Mouse (Mus musculus) CH12.LX (cell line): ENCODE results near the gene Lhb. TPM values are rescaled to one million over a fixed set of nuclear protein-coding genes. Genes with fewer than 3 reads are reported as not detected.

Experiments
- DNase-seq: peaks from one replicate; pipeline ENCODE4 v3.0.0-alpha.2; 2013; ENCODE audit errors: extremely low read depth
- H3K27ac ChIP-seq: 2 replicates; pipeline ENCODE4 v1.5.1; 2012; ENCODE audit warnings: low read depth, mild to moderate bottlenecking, control low read depth, moderate library complexity; ENCODE audit not compliant: insufficient read depth
- H3K27me3 ChIP-seq: replicated peaks from 2 replicates; pipeline ENCODE3; 2012; ENCODE audit warnings: inconsistent platforms
- H3K36me3 ChIP-seq, 2 experiments: replicated peaks in 1 of 2; 2 replicates each; pipeline versions ENCODE3 to v1.6.1; 2012; ENCODE audit warnings: inconsistent platforms in 1 of 2, low read length in 1 of 2, mild to moderate bottlenecking in 1 of 2, mixed read lengths in 1 of 2, moderate library complexity in 1 of 2; ENCODE audit not compliant: control insufficient read depth in 1 of 2, insufficient read depth in 1 of 2
- H3K4me1 ChIP-seq, 2 experiments: 2 replicates each; pipeline ENCODE4 v1.6.1; 2012; ENCODE audit warnings: inconsistent platforms in 1 of 2, moderate library complexity in 1 of 2; ENCODE audit not compliant: insufficient read depth in 2 of 2, control insufficient read depth in 1 of 2
- H3K4me2 ChIP-seq: 2 replicates; pipeline ENCODE4 v1.6.1; 2012; ENCODE audit warnings: low read depth, mild to moderate bottlenecking, control low read depth; ENCODE audit not compliant: poor library complexity, insufficient read depth, severe bottlenecking
- H3K4me3 ChIP-seq, 3 experiments: fragments of 150-350 bp in 1 of 3; sonication (generic) in 1 of 3; replicated peaks in 1 of 3; 2 replicates each; pipeline versions ENCODE3 to v1.5.1; 2011 to 2012; ENCODE audit warnings: low read depth in 2 of 3, low read length in 2 of 3, mild to moderate bottlenecking in 2 of 3, moderate library complexity in 2 of 3, control low read depth in 1 of 3, improper control_type of control experiment in 1 of 3, inconsistent platforms in 1 of 3, mixed read lengths in 1 of 3; ENCODE audit not compliant: poor library complexity in 1 of 3
- H3K79me2 ChIP-seq: replicated peaks from 2 replicates; pipeline ENCODE4 v1.6.1; 2012; ENCODE audit warnings: mild to moderate bottlenecking, moderate library complexity; ENCODE audit not compliant: control insufficient read depth, poor library complexity, insufficient read depth, severe bottlenecking; ENCODE audit errors: extremely low read depth
- H3K9ac ChIP-seq: 2 replicates; pipeline ENCODE4 v1.6.1; 2012; ENCODE audit warnings: low read depth, mild to moderate bottlenecking, control low read depth, moderate library complexity; ENCODE audit not compliant: insufficient read depth
- H3K9me3 ChIP-seq: replicated peaks from 2 replicates; pipeline ENCODE3; 2012; ENCODE audit warnings: low read length, inconsistent platforms, mixed read lengths
- BHLHE40 ChIP-seq: IDR thresholded peaks from 2 replicates; pipeline ENCODE4 v1.6.1; 2011; ENCODE audit warnings: mild to moderate bottlenecking, low read depth, low read length, improper control_type of control experiment
- CHD1 ChIP-seq: IDR thresholded peaks from 2 replicates; pipeline ENCODE4 v1.6.1; 2012; ENCODE audit warnings: low read depth, low read length, improper control_type of control experiment, inconsistent platforms
- CTCF ChIP-seq, 2 experiments: IDR thresholded peaks in 1 of 2; conservative IDR thresholded peaks in 1 of 2; 2 replicates each; pipeline ENCODE4 v1.5.1; 2011 to 2012; ENCODE audit warnings: low read depth in 2 of 2, low read length in 2 of 2, improper control_type of control experiment in 1 of 2, inconsistent platforms in 1 of 2, mild to moderate bottlenecking in 1 of 2, moderate library complexity in 1 of 2
- E2F4 ChIP-seq: IDR thresholded peaks from 2 replicates; pipeline ENCODE4 v1.6.1; 2011; ENCODE audit warnings: low read depth, low read length, improper control_type of control experiment; ENCODE audit not compliant: insufficient replicate concordance
- IRF4 ChIP-seq: IDR thresholded peaks from 2 replicates; pipeline ENCODE4 v1.6.1; 2014; ENCODE audit warnings: low read depth, mild to moderate bottlenecking, inconsistent platforms, low read length, improper control_type of control experiment
- KAT2A ChIP-seq: IDR thresholded peaks from 2 replicates; pipeline ENCODE4 v1.6.1; 2012; ENCODE audit warnings: low read length, improper control_type of control experiment, inconsistent platforms; ENCODE audit not compliant: insufficient replicate concordance
- MAFK ChIP-seq: IDR thresholded peaks from 2 replicates; pipeline ENCODE4 v1.6.1; 2011; ENCODE audit warnings: low read length, improper control_type of control experiment; ENCODE audit not compliant: insufficient replicate concordance
- MAX ChIP-seq: IDR thresholded peaks from 2 replicates; pipeline ENCODE4 v1.6.1; 2011; ENCODE audit warnings: low read length, improper control_type of control experiment
- MAZ ChIP-seq: IDR thresholded peaks from 2 replicates; pipeline ENCODE4 v1.6.1; 2012; ENCODE audit warnings: low read depth, mild to moderate bottlenecking, inconsistent platforms, low read length, improper control_type of control experiment, moderate library complexity
- MEF2A ChIP-seq: IDR thresholded peaks from 2 replicates; pipeline ENCODE4 v1.6.1; 2014; ENCODE audit warnings: low read depth, mild to moderate bottlenecking, inconsistent platforms, low read length, improper control_type of control experiment, borderline replicate concordance
- MXI1 ChIP-seq: IDR thresholded peaks from 2 replicates; pipeline ENCODE4 v1.6.1; 2011; ENCODE audit warnings: mild to moderate bottlenecking, low read depth, low read length, improper control_type of control experiment
- NELFE ChIP-seq: IDR thresholded peaks from 2 replicates; pipeline ENCODE4 v1.6.1; 2011; ENCODE audit warnings: low read depth, low read length, improper control_type of control experiment
- NRF1 ChIP-seq: IDR thresholded peaks from 2 replicates; pipeline ENCODE4 v1.6.1; 2014; ENCODE audit warnings: low read depth, mild to moderate bottlenecking, inconsistent platforms, low read length, improper control_type of control experiment, moderate library complexity
- POLR2A ChIP-seq: IDR thresholded peaks from 2 replicates; pipeline ENCODE4 v1.6.1; 2011; ENCODE audit warnings: low read depth, mild to moderate bottlenecking, improper control_type of control experiment, low read length
- RAD21 ChIP-seq: IDR thresholded peaks from 2 replicates; pipeline ENCODE4 v1.6.1; 2011; ENCODE audit warnings: low read depth, mild to moderate bottlenecking, low read length, improper control_type of control experiment, moderate library complexity
- RCOR1 ChIP-seq: conservative IDR thresholded peaks from 2 replicates; pipeline ENCODE4 v1.6.1; 2012; ENCODE audit warnings: low read depth, mild to moderate bottlenecking, inconsistent platforms, low read length, improper control_type of control experiment
- SIN3A ChIP-seq: IDR thresholded peaks from 2 replicates; pipeline ENCODE4 v1.6.1; 2012; ENCODE audit warnings: low read length, improper control_type of control experiment, inconsistent platforms
- SMC3 ChIP-seq: IDR thresholded peaks from 2 replicates; pipeline ENCODE4 v1.6.1; 2011; ENCODE audit warnings: low read depth, low read length, improper control_type of control experiment
- TCF12 ChIP-seq: IDR thresholded peaks from 2 replicates; pipeline ENCODE4 v1.6.1; 2014; ENCODE audit warnings: low read depth, mild to moderate bottlenecking, inconsistent platforms, low read length, improper control_type of control experiment
- UBTF ChIP-seq: IDR thresholded peaks from 2 replicates; pipeline ENCODE4 v1.6.1; 2012; ENCODE audit warnings: low read depth, mild to moderate bottlenecking, inconsistent platforms, low read length, improper control_type of control experiment, moderate library complexity
- USF1 ChIP-seq: IDR thresholded peaks from 2 replicates; pipeline ENCODE4 v1.6.1; 2014; ENCODE audit warnings: low read depth, mild to moderate bottlenecking, inconsistent platforms, low read length, improper control_type of control experiment
- ZC3H11A ChIP-seq: IDR thresholded peaks from 2 replicates; pipeline ENCODE4 v1.6.1; 2012; ENCODE audit warnings: low read depth, mild to moderate bottlenecking, inconsistent platforms, low read length, improper control_type of control experiment
- ZMIZ1 ChIP-seq: IDR thresholded peaks from 2 replicates; pipeline ENCODE4 v1.6.1; 2012; ENCODE audit warnings: low read depth, mild to moderate bottlenecking, inconsistent platforms, low read length, improper control_type of control experiment
- ZNF384 ChIP-seq: IDR thresholded peaks from 2 replicates; pipeline ENCODE4 v1.6.1; 2012; ENCODE audit warnings: low read depth, low read length, improper control_type of control experiment, inconsistent platforms
- dilution Hi-C: fragments of 300-500 bp; cut with MboI; formaldehyde crosslinking; loops from 2 replicates; pipeline ENCODE4 v1.14.3; 2020; ENCODE audit warnings: low sequenced_read_pairs; ENCODE audit not compliant: extremely low pct_unique_long_range_greater_than_20kb, extremely low pct_ligation_motif_present
- in situ Hi-C: fragments of 300-500 bp; cut with MboI; formaldehyde crosslinking; loops from 3 replicates; pipeline ENCODE4 v1.14.3; 2019; ENCODE audit warnings: low sequenced_read_pairs, low pct_ligation_motif_present, low pct_unique_long_range_greater_than_20kb, mixed read lengths
- polyA plus RNA-seq: library from polyadenylated mRNA; unstranded; fragments of >175 nt; gene quantifications from 2 replicates; pipeline ENCODE4 v1.2.1, GENCODE M21; 2012; ENCODE audit warnings: low read depth; ENCODE audit not compliant: insufficient read length
- total RNA-seq, 2 experiments: library from RNA; depleted of rRNA; stranded (reverse); fragments of 300-350 nt in 1 of 2; fragments of >200 nt in 1 of 2; gene quantifications; 2 replicates each; pipeline ENCODE4 v1.2.3; 2012 to 2014

The Lhb gene
- total and polyA plus RNA-seq, 3 experiments: not detected

- TF ChIP-seq ZNF384 (no peak), UBTF (no peak), MXI1 (peak; percentile 94; the same call in 1 of the 2 replicates), IRF4 (peak; percentile 65)
- TF ChIP-seq, all 38 proteins: peak for 23
Observed at GRCm38 (mm10) chr7:45466283-45467089, 45.9 kb downstream of the Lhb start, which contains the start of gene Bax (continued).

DNA sequence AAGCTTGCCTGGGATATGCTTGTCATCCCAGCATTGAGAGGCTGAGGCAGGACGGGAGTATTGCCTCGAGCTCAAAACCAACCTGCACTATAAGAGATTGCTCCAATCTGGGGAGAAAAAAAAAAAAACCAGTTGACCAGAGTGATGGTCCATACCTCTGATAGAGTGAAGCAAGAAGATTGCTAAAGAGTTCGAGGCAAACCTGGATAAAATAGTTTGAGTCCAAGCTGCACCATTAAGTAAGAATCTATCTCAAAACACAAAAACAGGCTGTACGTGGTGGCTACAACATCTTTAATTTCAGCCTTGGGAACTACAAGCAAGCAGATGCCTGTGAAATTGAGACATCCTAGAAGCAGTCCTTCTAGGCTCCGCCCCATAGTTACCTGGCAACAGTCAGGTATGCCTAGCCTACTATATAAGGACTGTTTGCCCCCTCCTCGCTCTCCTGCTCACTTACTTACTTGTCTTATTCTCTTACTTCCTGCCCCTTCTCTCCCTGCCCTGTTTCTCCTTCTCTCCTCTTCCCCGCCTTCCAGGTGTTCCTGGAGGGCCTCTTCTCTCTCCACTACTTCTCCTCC is 46.6 kb downstream of the Lhb start:
- Histone ChIP-seq H3K36me3 (peaks cover 19 to 33% of the 10 kb centered on the region in 2 experiments), H3K27ac (no peak overlapping the region), H3K9me3 (peaks cover 3% of the 10 kb centered on the region), H3K27me3 (no peaks in the 10 kb centered on the region), H3K4me3 (peak overlapping the region; percentile 14 to 77 (median 73)), H3K4me1 (peaks cover 13 to 37% of the 10 kb centered on the region in 2 experiments), H3K79me2 (peaks cover 30% of the 10 kb centered on the region), H3K9ac (peak overlapping the region; percentile 21; the same call in 1 of the 2 replicates), H3K4me2 (peak overlapping the region; percentile 45)
- dilution Hi-C loops (no loop called here), in situ Hi-C loops (loop anchor here (5.0 to 10.0 kb wide), 2 partner anchors 95 to 218 kb away; partner anchors contain the start of gene Ntn5)
- TF ChIP-seq ZC3H11A (no peak), MAFK (no peak), BHLHE40 (no peak), NRF1 (no peak), USF1 (no peak), MAZ (no peak), MAX (no peak), KAT2A (no peak), POLR2A (no peak)
- no peak for DNase-seq

GRCm38 (mm10) chr7:45470869-45471268 is 50.2 kb downstream of the Lhb start:
- in situ Hi-C loops (no loop called here), dilution Hi-C loops (no loop called here)
- H3K36me3 ChIP-seq: peaks cover 14 to 38% of the 10 kb centered on the region in 2 experiments
- H3K9me3 ChIP-seq: peaks cover 3% of the 10 kb centered on the region
- no peaks in the 10 kb centered on the region for H3K27me3 ChIP-seq
- no peak overlapping the region for H3K4me2 ChIP-seq
- 0 out of 2 replicates have a peak, but pooled peaks cover 5% of the 10 kb centered on the region for H3K79me2 ChIP-seq
- TF ChIP-seq RCOR1 (no peak), ZMIZ1 (no peak), CHD1 (no peak), MXI1 (no peak), RAD21 (peak; percentile 80), E2F4 (no peak), TCF12 (no peak), MAX (no peak), MAZ (no peak), MAFK (no peak), KAT2A (no peak), SMC3 (peak; percentile 75), BHLHE40 (no peak), MEF2A (no peak; the same call in 1 of the 2 replicates), NELFE (no peak), NRF1 (no peak), ZC3H11A (peak; percentile 4; the same call in 1 of the 2 replicates), ZNF384 (no peak), CTCF (conservative IDR thresholded peaks at IDR 0.05 in 1 of 2, IDR thresholded peaks at IDR 0.05 in 1 of 2; ENCODE audit: low read depth in 2 of 2, low read length in 2 of 2) (peak; percentile 86 to 89), SIN3A (no peak)
- H3K4me1 ChIP-seq: peaks cover 5 to 22% of the 10 kb centered on the region in 2 experiments; a peak in 3 of 4 replicates
- no peak overlapping the region for H3K9ac ChIP-seq
- no peak overlapping the region for H3K4me3 ChIP-seq
- H3K27ac ChIP-seq: no peak overlapping the region
- peak; percentile 71 for DNase-seq
